Mouse (Mus musculus): ENCODE results near the gene Kif13a. TPM values are rescaled to one million over a fixed set of nuclear protein-coding genes. Genes with fewer than 3 reads are reported as not detected.

Kif13a gene
- polyA plus RNA-seq, 1 experiment from 2014 or later: 17.8 TPM

DNA sequence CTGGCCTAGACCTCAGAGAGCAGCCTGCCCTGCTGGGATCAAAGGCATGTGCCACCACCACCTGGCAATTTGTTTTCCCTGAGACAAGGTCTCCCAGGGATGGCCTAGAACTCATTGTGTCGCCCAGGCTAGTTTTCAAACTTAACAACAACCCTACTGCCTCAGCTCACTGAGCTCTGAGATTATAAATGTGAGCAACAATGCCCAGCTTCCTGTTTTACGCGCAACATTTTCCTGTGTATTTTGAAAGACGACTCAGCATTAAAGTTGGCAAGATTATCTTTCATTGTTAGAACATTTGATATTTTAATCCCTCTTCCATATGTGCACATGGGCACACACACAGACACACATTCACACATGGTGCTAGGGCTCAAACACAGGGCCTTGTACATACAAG is 192.2 kb downstream of the Kif13a start:
- Histone ChIP-seq H3K9ac (ENCODE audit: low read length) (no peak overlapping the region), H3K9me3 (replicated peaks; ENCODE audit: control insufficient read depth, low read length) (no peaks in the 10 kb centered on the region), H3K4me1 (ENCODE audit: control insufficient read depth, insufficient read depth, low read length) (peaks cover 3% of the 10 kb centered on the region; the same call in 1 of the 2 replicates), H3K36me3 (ENCODE audit: control insufficient read depth, insufficient read depth) (no peaks in the 10 kb centered on the region), H3K27me3 (ENCODE audit: control insufficient read depth, insufficient read depth, low read length) (no peaks in the 10 kb centered on the region), H3K4me3 (ENCODE audit: low read length) (no peak overlapping the region), H3K4me2 (ENCODE audit: low read depth, low read length) (no peak overlapping the region), H3K27ac (ENCODE audit: low read length) (no peak overlapping the region)
- 72% methylated on average over 4 of the region's 4 CpGs for WGBS
- ATAC-seq (replicated peaks; ENCODE audit: extremely low read depth, insufficient read depth, low FRiP score): no peak

DNA sequence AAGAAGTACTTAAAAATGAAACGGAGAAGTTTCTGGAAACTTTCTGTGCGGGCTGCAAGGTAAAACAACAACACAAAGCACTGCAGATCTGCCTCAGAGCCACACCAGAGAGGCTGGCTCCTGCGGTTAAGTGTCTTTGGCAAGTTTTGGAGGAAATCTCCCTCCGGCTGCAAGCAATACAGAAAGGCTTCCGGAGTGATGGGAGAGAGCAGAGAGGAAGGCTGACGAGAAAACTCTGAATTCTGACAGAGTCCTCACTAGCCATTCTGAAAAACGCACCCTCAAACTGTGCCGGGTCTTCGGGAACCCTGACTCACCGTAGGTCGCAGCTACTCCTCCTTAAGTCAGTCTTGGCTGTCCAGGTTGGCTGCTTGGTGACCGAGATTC is 193.2 kb downstream of the Kif13a start:
- peak overlapping the region; percentile 72 for H3K9ac ChIP-seq (ENCODE audit: low read length)
- ATAC-seq (replicated peaks; ENCODE audit: extremely low read depth, insufficient read depth, low FRiP score): peak; percentile 28; the same call in 1 of the 2 replicates
- H3K27ac ChIP-seq (ENCODE audit: low read length): peak overlapping the region; percentile 54
- no peaks in the 10 kb centered on the region for H3K27me3 ChIP-seq (ENCODE audit: control insufficient read depth, insufficient read depth, low read length)
- peaks cover 3% of the 10 kb centered on the region; the same call in 1 of the 2 replicates for H3K4me1 ChIP-seq (ENCODE audit: control insufficient read depth, insufficient read depth, low read length)
- H3K4me3 ChIP-seq (ENCODE audit: low read length): peak overlapping the region; percentile 68
- H3K4me2 ChIP-seq (ENCODE audit: low read depth, low read length): peak overlapping the region; percentile 85
- H3K9me3 ChIP-seq (replicated peaks; ENCODE audit: control insufficient read depth, low read length): no peaks in the 10 kb centered on the region
- no peaks in the 10 kb centered on the region for H3K36me3 ChIP-seq (ENCODE audit: control insufficient read depth, insufficient read depth)
- WGBS: 2% methylated on average over 12 of the region's 12 CpGs

GRCm38 (mm10) chr13:46735808-46736478 is 193.7 kb downstream of the Kif13a start:
- Histone ChIP-seq H3K27ac (ENCODE audit: low read length) (peak overlapping the region; percentile 54), H3K27me3 (ENCODE audit: control insufficient read depth, insufficient read depth, low read length) (no peaks in the 10 kb centered on the region), H3K4me1 (ENCODE audit: control insufficient read depth, insufficient read depth, low read length) (peaks cover 3% of the 10 kb centered on the region; the same call in 1 of the 2 replicates), H3K9me3 (replicated peaks; ENCODE audit: control insufficient read depth, low read length) (no peaks in the 10 kb centered on the region), H3K4me2 (ENCODE audit: low read depth, low read length) (peak overlapping the region; percentile 85), H3K36me3 (ENCODE audit: control insufficient read depth, insufficient read depth) (no peaks in the 10 kb centered on the region), H3K4me3 (ENCODE audit: low read length) (peak overlapping the region; percentile 68), H3K9ac (ENCODE audit: low read length) (peak overlapping the region; percentile 72)
- WGBS: under 1% methylated on average over 20 of the region's 20 CpGs
- ATAC-seq (replicated peaks; ENCODE audit: extremely low read depth, insufficient read depth, low FRiP score): peak; percentile 75

DNA sequence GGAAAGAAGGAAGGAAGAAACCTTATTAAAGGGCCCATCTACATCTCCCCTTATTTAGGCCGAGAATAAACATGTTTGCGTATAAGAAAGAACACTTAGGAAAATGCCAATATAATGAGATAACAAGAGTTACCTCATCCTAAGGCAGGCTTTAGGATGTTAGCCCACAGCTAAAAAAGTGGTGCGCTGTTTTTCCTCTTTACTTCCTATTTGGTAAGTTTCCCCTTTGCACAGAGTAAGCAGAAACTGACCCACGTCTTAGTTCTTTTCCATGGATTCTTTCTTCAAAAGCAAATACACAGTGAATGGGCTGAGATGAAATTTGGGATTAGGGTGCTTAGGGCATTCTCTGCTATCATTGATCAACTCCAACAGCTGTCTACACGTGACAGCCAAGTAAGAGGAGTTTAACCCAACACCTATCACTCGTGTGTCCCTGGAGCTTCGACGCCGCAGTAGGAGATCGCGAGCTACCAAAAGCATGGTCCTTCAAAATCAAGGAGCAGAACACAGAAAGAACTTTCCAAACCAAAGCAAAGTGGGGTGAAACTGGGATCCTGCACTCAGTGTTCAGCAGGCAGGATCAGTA is 194.4 kb downstream of the Kif13a start:
- Histone ChIP-seq H3K9ac (ENCODE audit: low read length) (peak overlapping the region; percentile 72), H3K9me3 (replicated peaks; ENCODE audit: control insufficient read depth, low read length) (no peaks in the 10 kb centered on the region), H3K4me2 (ENCODE audit: low read depth, low read length) (peak overlapping the region; percentile 85), H3K4me3 (ENCODE audit: low read length) (peak overlapping the region; percentile 68), H3K27ac (ENCODE audit: low read length) (peak overlapping the region; percentile 54), H3K4me1 (ENCODE audit: control insufficient read depth, insufficient read depth, low read length) (peaks cover 3% of the 10 kb centered on the region; the same call in 1 of the 2 replicates), H3K27me3 (ENCODE audit: control insufficient read depth, insufficient read depth, low read length) (no peaks in the 10 kb centered on the region), H3K36me3 (ENCODE audit: control insufficient read depth, insufficient read depth) (no peaks in the 10 kb centered on the region)
- 36% methylated on average over 11 of the region's 11 CpGs for whole genome bisulfite sequencing
- peak; percentile 12; the same call in 1 of the 2 replicates for ATAC-seq (replicated peaks; ENCODE audit: extremely low read depth, insufficient read depth, low FRiP score)

- Histone ChIP-seq H3K9me3 (replicated peaks; ENCODE audit: control insufficient read depth, low read length) (no peaks in the 10 kb centered on the region), H3K36me3 (ENCODE audit: control insufficient read depth, insufficient read depth) (no peaks in the 10 kb centered on the region), H3K4me2 (ENCODE audit: low read depth, low read length) (no peak overlapping the region), H3K4me3 (ENCODE audit: low read length) (no peak overlapping the region), H3K4me1 (ENCODE audit: control insufficient read depth, insufficient read depth, low read length) (peaks cover 6% of the 10 kb centered on the region), H3K27me3 (ENCODE audit: control insufficient read depth, insufficient read depth, low read length) (no peaks in the 10 kb centered on the region), H3K9ac (ENCODE audit: low read length) (no peak overlapping the region), H3K27ac (ENCODE audit: low read length) (no peak overlapping the region)
- ATAC-seq (replicated peaks; ENCODE audit: extremely low read depth, insufficient read depth, low FRiP score): no peak
- WGBS: 62% methylated on average over 2 of the region's 2 CpGs
Observed at GRCm38 (mm10) chr13:46729998-46730397, 199.7 kb downstream of the Kif13a start.

DNA sequence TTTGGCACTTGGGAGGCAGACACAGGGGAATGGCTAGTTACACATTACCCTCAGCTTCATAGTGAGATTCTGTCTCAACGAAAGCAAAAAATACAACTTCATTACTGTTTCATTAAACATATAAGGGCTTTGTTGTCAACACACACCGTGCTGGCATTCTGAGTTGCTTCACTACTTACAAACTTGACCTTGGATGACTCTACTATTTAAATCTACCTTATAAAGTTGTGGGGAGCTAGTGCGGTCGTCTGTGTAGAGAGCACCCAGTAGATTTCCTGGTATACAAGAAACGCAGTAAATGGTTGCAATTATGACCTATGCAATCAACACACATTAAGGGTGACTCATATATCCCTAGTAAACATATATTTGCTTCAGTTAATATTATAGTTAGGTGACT is 201.3 kb downstream of the Kif13a start:
- Histone ChIP-seq H3K27me3 (ENCODE audit: control insufficient read depth, insufficient read depth, low read length) (no peaks in the 10 kb centered on the region), H3K9ac (ENCODE audit: low read length) (peak overlapping the region; percentile 67), H3K27ac (ENCODE audit: low read length) (peak overlapping the region; percentile 83), H3K4me1 (ENCODE audit: control insufficient read depth, insufficient read depth, low read length) (peaks cover 12% of the 10 kb centered on the region), H3K36me3 (ENCODE audit: control insufficient read depth, insufficient read depth) (no peaks in the 10 kb centered on the region), H3K4me2 (ENCODE audit: low read depth, low read length) (peak overlapping the region; percentile 64), H3K4me3 (ENCODE audit: low read length) (peak overlapping the region; percentile 99), H3K9me3 (replicated peaks; ENCODE audit: control insufficient read depth, low read length) (no peaks in the 10 kb centered on the region)
- ATAC-seq (replicated peaks; ENCODE audit: extremely low read depth, insufficient read depth, low FRiP score): no peak
- WGBS: 20% methylated on average over 5 of the region's 5 CpGs

- H3K27me3 ChIP-seq (ENCODE audit: control insufficient read depth, insufficient read depth, low read length): no peaks in the 10 kb centered on the region
- H3K27ac ChIP-seq (ENCODE audit: low read length): peak within 1 kb of the TSS; percentile 95
- H3K9ac ChIP-seq (ENCODE audit: low read length): peak within 1 kb of the TSS; percentile 96
- no peaks in the 10 kb centered on the region for H3K36me3 ChIP-seq (ENCODE audit: control insufficient read depth, insufficient read depth)
- no peaks in the 10 kb centered on the region for H3K9me3 ChIP-seq (replicated peaks; ENCODE audit: control insufficient read depth, low read length)
- peaks cover 12% of the 10 kb centered on the region for H3K4me1 ChIP-seq (ENCODE audit: control insufficient read depth, insufficient read depth, low read length)
- H3K4me2 ChIP-seq (ENCODE audit: low read depth, low read length): peak within 1 kb of the TSS; percentile 76
- WGBS: under 1% methylated on average over 46 of the region's 51 CpGs
- H3K4me3 ChIP-seq (ENCODE audit: low read length): peak within 1 kb of the TSS; percentile 99
- ATAC-seq (replicated peaks; ENCODE audit: extremely low read depth, insufficient read depth, low FRiP score): peak; percentile 90
Observed at GRCm38 (mm10) chr13:46727837-46728268, 201.8 kb downstream of the Kif13a start, which contains the start of gene Nup153. Nup153 (minus strand) TSS chr13:46727940.

- H3K9ac ChIP-seq (ENCODE audit: low read length): peak overlapping the region; percentile 96
Observed at GRCm38 (mm10) chr13:46727038-46727836, 202.4 kb downstream of the Kif13a start.

More at GRCm38 (mm10) chr13:46727038-46727836, 202.4 kb downstream of the Kif13a start:
- peak; percentile 74 for ATAC-seq (replicated peaks; ENCODE audit: extremely low read depth, insufficient read depth, low FRiP score)
- 0% methylated on average over 84 of the region's 85 CpGs for WGBS
- peaks cover 12% of the 10 kb centered on the region for H3K4me1 ChIP-seq (ENCODE audit: control insufficient read depth, insufficient read depth, low read length)
- peak overlapping the region; percentile 76 for H3K4me2 ChIP-seq (ENCODE audit: low read depth, low read length)
- H3K9me3 ChIP-seq (replicated peaks; ENCODE audit: control insufficient read depth, low read length): no peaks in the 10 kb centered on the region
- H3K36me3 ChIP-seq (ENCODE audit: control insufficient read depth, insufficient read depth): no peaks in the 10 kb centered on the region
- peak overlapping the region; percentile 99 for H3K4me3 ChIP-seq (ENCODE audit: low read length)
- H3K27ac ChIP-seq (ENCODE audit: low read length): peak overlapping the region; percentile 95
- no peaks in the 10 kb centered on the region for H3K27me3 ChIP-seq (ENCODE audit: control insufficient read depth, insufficient read depth, low read length)
